Mouse (Mus musculus): ENCODE results near the gene Ccdc146.

DNA sequence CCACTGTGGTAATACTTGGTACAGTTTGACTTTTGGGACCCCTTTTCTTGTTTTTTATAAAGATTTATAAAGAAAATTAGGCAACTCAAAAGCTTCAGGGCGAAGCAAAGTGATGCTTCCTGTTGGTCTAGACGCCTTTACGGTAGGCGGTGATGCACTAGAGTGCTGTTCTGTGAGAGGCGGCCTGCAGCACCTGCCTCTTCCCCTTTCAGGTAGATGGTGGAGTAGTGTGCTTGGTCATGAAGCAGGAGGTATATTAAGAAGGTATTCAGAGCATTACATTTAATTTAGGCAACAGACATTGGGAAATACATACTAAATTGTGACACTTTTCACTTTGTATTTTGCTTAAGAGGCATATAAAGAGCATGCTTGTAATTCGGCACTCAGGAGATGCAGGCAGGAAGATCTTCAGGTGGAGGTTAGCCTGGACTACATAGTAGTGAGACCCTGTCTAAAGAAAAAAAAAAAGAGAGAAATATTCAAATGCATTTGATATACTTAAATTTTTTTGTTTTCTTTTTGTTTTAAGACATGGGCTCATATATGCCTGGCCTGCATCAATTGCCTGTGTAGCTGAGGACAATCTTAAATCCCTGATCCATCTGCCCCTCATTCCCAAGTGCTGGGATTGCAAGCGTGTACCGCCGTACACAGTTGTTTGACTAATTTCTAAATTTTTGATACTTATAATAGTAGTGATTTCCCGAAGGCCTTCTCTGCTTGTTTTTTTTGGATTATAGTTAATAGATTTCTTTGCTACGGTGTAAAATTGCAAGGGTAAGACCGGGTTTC, 169.5 kb downstream of the Ccdc146 start:
- TF ChIP-seq CTCF (conservative IDR thresholded peaks at IDR 0.05; ENCODE audit: low read length) (no peak), NANOG (IDR thresholded peaks at IDR 0.05; ENCODE audit: borderline replicate concordance, low read length) (no peak)
